Mouse (Mus musculus) G1E (cell line): Measurements from ENCODE around the gene Dnase1l1. TPM values are rescaled to one million over a fixed set of nuclear protein-coding genes. Genes with fewer than 3 reads are reported as not detected.

Experiments used
- ATAC-seq: 2 replicates; pipeline ENCODE4 v1.8.0; 2016; ENCODE audit warnings: mild to moderate bottlenecking; ENCODE audit not compliant: insufficient number of reproducible peaks, poor library complexity, low FRiP score, severe bottlenecking; ENCODE audit errors: extremely low read depth
- DNase-seq: peaks from one replicate; pipeline ENCODE4 v3.0.0; 2012; ENCODE audit warnings: low spot score
- H3K27me3 ChIP-seq: 2 replicates; pipeline ENCODE4 v1.6.1; 2012; ENCODE audit warnings: mild to moderate bottlenecking, low read length, inconsistent platforms; ENCODE audit not compliant: insufficient read depth
- H3K36me3 ChIP-seq: replicated peaks from 2 replicates; pipeline ENCODE3; 2012; ENCODE audit warnings: mild to moderate bottlenecking, inconsistent platforms
- H3K4me1 ChIP-seq: 2 replicates; pipeline ENCODE4 v1.6.1; 2012; ENCODE audit warnings: low read depth, low read length, inconsistent platforms, mixed read lengths; ENCODE audit not compliant: insufficient read depth
- H3K4me3 ChIP-seq: 2 replicates; pipeline ENCODE4 v1.5.1; 2012; ENCODE audit warnings: low read depth, mild to moderate bottlenecking, inconsistent platforms, low read length, moderate library complexity, mixed read lengths
- H3K9me3 ChIP-seq: replicated peaks from 2 replicates; pipeline ENCODE4 v1.6.1; 2012; ENCODE audit warnings: inconsistent platforms
- CTCF ChIP-seq: IDR thresholded peaks from 2 replicates; pipeline ENCODE4 v1.5.1; 2012; ENCODE audit warnings: low read depth, low read length, inconsistent platforms, mixed read lengths
- GATA1 ChIP-seq: IDR thresholded peaks from 2 replicates; pipeline ENCODE4 v1.6.1; 2012; ENCODE audit warnings: borderline replicate concordance, low read length, inconsistent platforms, mixed read lengths
- GATA2 ChIP-seq: IDR thresholded peaks from 2 replicates; pipeline ENCODE4 v1.6.1; 2012; ENCODE audit warnings: low read depth, low read length, inconsistent platforms, borderline replicate concordance
- POLR2AphosphoS5 ChIP-seq: IDR thresholded peaks from 2 replicates; pipeline ENCODE4 v1.6.1; 2012; ENCODE audit warnings: low read depth, low read length, inconsistent platforms; ENCODE audit not compliant: insufficient replicate concordance
- TAL1 ChIP-seq: conservative IDR thresholded peaks from 2 replicates; pipeline ENCODE4 v1.6.1; 2012; ENCODE audit warnings: low read depth, low read length, inconsistent platforms, mixed read lengths
- polyA plus RNA-seq: library from polyadenylated mRNA; stranded (reverse); fragments of >175 nt; gene quantifications from 2 replicates; pipeline ENCODE4 v1.2.3, GENCODE M21; 2012
- total RNA-seq, 2 experiments: library from RNA; stranded (forward) in 1 of 2; stranded (reverse) in 1 of 2; fragments of 200-1000 nt in 1 of 2; fragments of >200 nt in 1 of 2; fragmentation: Nextera tagmentation in 1 of 2; gene quantifications; 2 replicates each; pipeline ENCODE4 v1.2.3; 2014 to 2017

Gene Dnase1l1
- total and polyA plus RNA-seq, 3 experiments: 0.34 to 48.7 (median 25.1) TPM

DNA sequence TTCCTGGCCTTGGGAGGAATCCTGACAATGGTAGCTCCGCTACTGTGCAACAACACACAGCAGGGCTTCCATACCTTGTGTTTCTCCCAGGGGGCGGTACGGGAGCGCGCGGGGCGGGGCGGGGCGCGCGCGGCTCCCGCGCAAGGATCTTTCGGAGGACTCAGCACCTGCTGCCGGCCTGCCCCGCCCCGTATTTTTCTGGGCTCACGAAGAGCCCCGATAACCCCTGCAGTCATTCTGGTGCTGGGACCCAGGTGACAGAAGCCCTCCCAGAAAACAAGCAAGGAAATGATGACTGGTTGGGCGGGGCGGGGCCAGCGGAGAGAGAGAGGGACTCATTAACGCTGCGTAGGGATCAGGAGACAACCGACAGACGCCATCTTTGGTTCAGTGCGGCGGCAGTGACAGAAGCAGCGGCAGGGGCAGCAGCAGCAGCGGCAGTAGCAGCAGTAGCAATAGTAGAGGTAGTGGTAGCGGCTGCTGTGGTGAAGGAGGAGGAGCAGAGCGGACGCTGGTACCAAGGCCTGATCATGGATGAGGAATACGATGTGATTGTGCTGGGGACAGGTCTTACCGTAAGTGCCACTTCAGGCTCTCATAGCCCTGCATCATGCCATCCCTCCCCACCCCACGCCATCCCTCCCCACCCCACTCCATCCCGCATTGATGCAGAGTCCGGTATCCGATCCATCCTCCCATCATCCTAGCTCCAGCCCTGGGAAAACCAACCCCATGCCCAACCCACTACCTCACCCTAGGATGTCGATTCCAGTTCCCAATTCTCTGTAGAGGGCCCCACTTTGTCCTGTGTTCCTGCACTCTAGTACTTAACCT is 22.9 kb upstream of the Dnase1l1 start, which contains the start of gene Gdi1:
TSS of gene Gdi1 (plus strand) at position 132 of the 834 bp plus-strand sequence.
- no peak for TF ChIP-seq TAL1
- TF ChIP-seq GATA2: no peak
- TF ChIP-seq CTCF: no peak
- TF ChIP-seq POLR2AphosphoS5: no peak; the same call in 1 of the 2 replicates
- no peak for TF ChIP-seq GATA1
- Histone ChIP-seq H3K4me1 (peaks cover 34% of the 10 kb centered on the region), H3K9me3 (no peaks in the 10 kb centered on the region), H3K27me3 (no peaks in the 10 kb centered on the region), H3K4me3 (peak within 1 kb of the TSS; percentile 76), H3K36me3 (peaks cover 85% of the 10 kb centered on the region)
- DNase-seq (peak; percentile 41), ATAC-seq (peak; percentile 63)

DNA sequence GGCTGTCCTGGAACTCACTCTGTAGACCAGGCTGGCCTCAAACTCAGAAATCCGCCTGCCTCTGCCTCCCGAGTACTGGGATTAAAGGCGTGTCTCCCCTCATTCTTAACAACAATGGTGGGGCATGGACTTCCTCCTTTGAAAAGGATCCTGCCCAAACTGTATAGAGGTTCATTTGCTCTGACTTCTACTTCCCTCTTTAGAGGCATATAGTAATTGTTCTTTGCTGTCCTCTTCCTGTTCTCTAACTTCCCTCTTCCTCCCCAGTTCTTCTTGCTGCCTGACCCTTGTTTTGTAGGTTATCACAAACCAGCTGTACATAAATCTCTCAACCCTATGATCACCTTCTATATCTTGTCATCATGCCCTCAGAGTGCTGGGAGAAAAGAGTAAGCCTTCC is 17.6 kb upstream of the Dnase1l1 start:
- H3K36me3 ChIP-seq: peaks cover 64% of the 10 kb centered on the region
- no peak for ATAC-seq
- H3K4me1 ChIP-seq: peaks cover 46% of the 10 kb centered on the region
- H3K9me3 ChIP-seq: no peaks in the 10 kb centered on the region
- DNase-seq: no peak
- no peaks in the 10 kb centered on the region for H3K27me3 ChIP-seq
- H3K4me3 ChIP-seq: no peak overlapping the region
- TF ChIP-seq GATA2 (no peak), CTCF (no peak), GATA1 (no peak)

GRCm38 (mm10) chrX:74298348-74298747 is 16.2 kb upstream of the Dnase1l1 start:
- no peak for ATAC-seq
- H3K27me3 ChIP-seq: no peaks in the 10 kb centered on the region
- peaks cover 34% of the 10 kb centered on the region for H3K4me1 ChIP-seq
- DNase-seq: no peak
- H3K4me3 ChIP-seq: no peak overlapping the region; the same call in 1 of the 2 replicates
- no peaks in the 10 kb centered on the region for H3K9me3 ChIP-seq
- peaks cover 51% of the 10 kb centered on the region for H3K36me3 ChIP-seq
- TF ChIP-seq GATA2 (no peak), GATA1 (no peak), POLR2AphosphoS5 (no peak), TAL1 (no peak), CTCF (no peak)

- peak; percentile 96 for ATAC-seq
- H3K4me1 ChIP-seq: peaks cover 34% of the 10 kb centered on the region
- H3K27me3 ChIP-seq: no peaks in the 10 kb centered on the region
- DNase-seq: peak; percentile 55
- TF ChIP-seq GATA2: no peak
- no peak for TF ChIP-seq TAL1
- H3K9me3 ChIP-seq: no peaks in the 10 kb centered on the region
- H3K4me3 ChIP-seq: peak within 1 kb of the TSS; percentile 87
- peaks cover 35% of the 10 kb centered on the region for H3K36me3 ChIP-seq
Observed at GRCm38 (mm10) chrX:74296538-74297448, 14.7 kb upstream of the Dnase1l1 start, which contains the start of gene Atp6ap1. Gene Atp6ap1, plus strand, starts transcription at chrX:74297097.

GRCm38 (mm10) chrX:74293431-74293830 is 11.3 kb upstream of the Dnase1l1 start:
- DNase-seq: no peak
- H3K9me3 ChIP-seq: no peaks in the 10 kb centered on the region
- peaks cover 11% of the 10 kb centered on the region for H3K4me1 ChIP-seq
- TF ChIP-seq GATA2 (no peak), TAL1 (peak; percentile 55; the same call in 1 of the 2 replicates)
- no peak for ATAC-seq
- H3K36me3 ChIP-seq: peaks cover 25% of the 10 kb centered on the region
- no peak overlapping the region; the same call in 1 of the 2 replicates for H3K4me3 ChIP-seq
- no peaks in the 10 kb centered on the region for H3K27me3 ChIP-seq

- Histone ChIP-seq H3K9me3 (no peaks in the 10 kb centered on the region), H3K27me3 (no peaks in the 10 kb centered on the region), H3K36me3 (peaks cover 33% of the 10 kb centered on the region), H3K4me3 (peak overlapping the region; percentile 76), H3K4me1 (peaks cover 19% of the 10 kb centered on the region)
- ATAC-seq (no peak), DNase-seq (no peak)
- TF ChIP-seq CTCF (no peak), GATA2 (no peak), TAL1 (no peak), POLR2AphosphoS5 (no peak), GATA1 (no peak)
Observed at GRCm38 (mm10) chrX:74283092-74283437, 928 bp upstream of the Dnase1l1 start.
